Mouse (Mus musculus) lung, adult 2 months (tissue): ENCODE measurements around the gene Kif22. TPM values are rescaled to one million over a fixed set of nuclear protein-coding genes. Genes with fewer than 3 reads are reported as not detected.

Source experiments
- DNase-seq: peaks from one replicate; pipeline ENCODE4 v3.0.0; 2022
- H3K4me1 ChIP-seq: fragments of 200-500 bp; 2 replicates; pipeline ENCODE4 v1.6.1; 2011; ENCODE audit warnings: low read length; ENCODE audit not compliant: control insufficient read depth, insufficient read depth
- H3K4me3 ChIP-seq: fragments of 200-500 bp; replicated peaks from 2 replicates; pipeline ENCODE3; 2011; ENCODE audit warnings: low read depth, mild to moderate bottlenecking, control low read depth, low read length; ENCODE audit errors: extremely low read depth
- CTCF ChIP-seq: fragments of 200-500 bp; IDR thresholded peaks from 2 replicates; pipeline ENCODE4 v1.5.1; 2011; ENCODE audit warnings: mild to moderate bottlenecking, low read length, control low read depth; ENCODE audit not compliant: insufficient read depth
- POLR2A ChIP-seq: fragments of 200-500 bp; IDR thresholded peaks from 2 replicates; pipeline ENCODE4 v1.6.1; 2011; ENCODE audit warnings: low read depth, mild to moderate bottlenecking, control low read depth, low read length, borderline replicate concordance; ENCODE audit errors: extremely low read depth
- WGBS: fragments of 180-500 bp; shearing (Covaris S2); methylation state at CpG from one replicate; pipeline ENCODE4 v1.1.7; 2018; 5-methylcytosine and 5-hydroxymethylcytosine counted together
- polyA plus RNA-seq: library from polyadenylated mRNA; depleted of rRNA; stranded (reverse); fragments of >200 nt; gene quantifications from 2 replicates; pipeline ENCODE4 v1.2.3, GENCODE M21; 2012

Kif22 gene
- polyA plus RNA-seq, 1 experiment, result 1.3 TPM

- H3K4me1 ChIP-seq, result peaks cover 13% of the 10 kb centered on the region; the same call in 1 of the 2 replicates
Measured at GRCm38 (mm10) chr7:127019306-127019960, 22.8 kb downstream of the Kif22 start.

GRCm38 (mm10) chr7:127018416-127019305 lies 23.6 kb downstream of the Kif22 start:
- TF ChIP-seq CTCF (no peak), POLR2A (no peak)
- WGBS, result 70% methylated on average over 15 of the region's 15 CpGs
- no peak for DNase-seq
- Histone ChIP-seq H3K4me3 (no peak overlapping the region), H3K4me1 (peaks cover 13% of the 10 kb centered on the region; the same call in 1 of the 2 replicates)

More at GRCm38 (mm10) chr7:127019306-127019960, 22.8 kb downstream of the Kif22 start:
- 66% methylated on average over 14 of the region's 14 CpGs for WGBS
- no peak overlapping the region for H3K4me3 ChIP-seq
- TF ChIP-seq POLR2A (no peak), CTCF (no peak)
- DNase-seq, result no peak

- no peak overlapping the region for H3K4me3 ChIP-seq
- DNase-seq, result no peak
- 43% methylated on average over 6 of the region's 6 CpGs for WGBS
- peaks cover 17% of the 10 kb centered on the region for H3K4me1 ChIP-seq
- TF ChIP-seq CTCF, result no peak
- TF ChIP-seq POLR2A, result no peak
Measured at GRCm38 (mm10) chr7:127017950-127018345, 24.3 kb downstream of the Kif22 start.

- peak; percentile 80 for TF ChIP-seq POLR2A
- TF ChIP-seq CTCF, result peak; percentile 63
- Histone ChIP-seq H3K4me3 (peak within 1 kb of the TSS; percentile 92), H3K4me1 (peaks cover 18% of the 10 kb centered on the region)
- WGBS, result 1% methylated on average over 39 of the region's 39 CpGs
- DNase-seq, result peak; percentile 96
Measured at GRCm38 (mm10) chr7:127016971-127017949, 25.0 kb downstream of the Kif22 start, which contains the start of gene Pagr1a. Pagr1a (minus strand) TSS chr7:127017352.

DNA sequence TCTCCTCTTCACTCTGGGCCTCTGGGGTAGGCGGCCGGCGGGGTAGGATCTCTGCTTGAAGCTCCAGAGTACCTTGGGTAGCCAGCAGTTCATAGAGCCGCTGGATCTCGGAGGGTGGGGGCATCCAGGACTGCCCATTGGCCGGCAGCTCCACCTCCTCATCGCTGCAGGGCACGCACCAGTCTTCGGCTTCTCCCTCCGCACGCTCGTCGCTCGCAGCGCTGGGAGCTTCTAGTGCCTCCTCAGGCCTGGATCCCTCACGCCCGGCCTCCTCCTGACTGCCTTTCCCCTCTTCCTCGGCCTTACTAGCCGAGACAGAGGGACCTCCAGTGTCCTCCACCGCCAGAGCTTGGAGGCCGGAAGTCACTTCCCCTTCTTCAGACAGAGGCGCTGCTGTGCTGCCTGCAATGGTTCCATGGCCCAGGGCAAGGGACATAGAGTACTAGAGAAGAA lies 25.8 kb downstream of the Kif22 start:
- no peak for DNase-seq
- Histone ChIP-seq H3K4me1 (peaks cover 18% of the 10 kb centered on the region), H3K4me3 (peak overlapping the region; percentile 92)
- no peak for TF ChIP-seq CTCF
- TF ChIP-seq POLR2A, result peak; percentile 81; the same call in 1 of the 2 replicates
- 1% methylated on average over 22 of the region's 22 CpGs for WGBS

GRCm38 (mm10) chr7:127016481-127016485 lies 26.0 kb downstream of the Kif22 start, which contains the start of gene Pagr1b:
Pagr1b (minus strand) TSS chr7:127016484.
- Histone ChIP-seq H3K4me1 (peaks cover 17% of the 10 kb centered on the region), H3K4me3 (peak within 1 kb of the TSS; percentile 92)
- no peak for TF ChIP-seq POLR2A
- no peak for DNase-seq

DNA sequence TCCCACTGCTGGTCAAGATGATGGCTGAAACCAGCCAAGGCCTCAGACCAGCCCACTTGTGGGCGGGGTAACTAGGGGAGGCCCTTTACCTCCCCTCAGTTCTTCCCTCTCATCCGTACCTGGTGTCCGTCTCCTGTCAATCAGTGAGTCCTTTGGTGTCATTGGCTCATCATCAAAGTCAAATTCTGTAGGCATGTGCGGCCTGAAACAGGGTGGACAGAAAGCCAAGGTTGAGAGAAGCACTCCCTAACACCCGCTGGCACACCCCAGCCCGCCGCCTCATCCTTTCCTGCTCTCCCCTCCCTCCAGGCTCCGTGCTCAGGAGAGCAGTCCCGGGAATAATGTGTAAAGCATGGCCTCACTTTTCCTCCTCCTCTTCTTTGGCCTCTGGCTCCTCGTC lies 26.2 kb downstream of the Kif22 start:
- WGBS, result under 1% methylated on average over 10 of the region's 10 CpGs
- DNase-seq, result no peak
- H3K4me1 ChIP-seq, result peaks cover 15% of the 10 kb centered on the region
- TF ChIP-seq CTCF (no peak), POLR2A (no peak)
- peak overlapping the region; percentile 92 for H3K4me3 ChIP-seq

DNA sequence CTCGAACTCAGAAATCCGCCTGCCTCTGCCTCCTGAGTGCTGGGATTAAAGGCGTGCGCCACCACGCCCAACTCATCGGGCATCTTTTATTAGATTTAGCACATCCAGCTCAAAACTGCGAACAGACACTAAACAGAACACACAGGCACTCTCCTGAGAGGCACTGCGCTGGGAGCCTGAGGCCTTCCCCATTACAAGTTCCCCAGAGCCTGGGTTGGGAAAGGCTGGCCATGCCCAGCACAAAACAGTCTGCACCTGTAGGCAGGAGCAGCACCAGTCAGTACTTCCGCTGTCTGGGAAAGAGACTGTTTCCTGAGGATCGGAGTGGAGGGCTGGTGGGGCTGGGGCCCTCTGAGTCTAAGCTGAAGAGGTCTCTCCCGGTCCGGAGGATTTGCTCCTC lies 27.3 kb downstream of the Kif22 start:
- H3K4me3 ChIP-seq, result no peak overlapping the region
- peaks cover 15% of the 10 kb centered on the region for H3K4me1 ChIP-seq
- DNase-seq, result no peak
- 87% methylated on average over 12 of the region's 12 CpGs for WGBS
- TF ChIP-seq CTCF, result no peak
- no peak for TF ChIP-seq POLR2A

DNA sequence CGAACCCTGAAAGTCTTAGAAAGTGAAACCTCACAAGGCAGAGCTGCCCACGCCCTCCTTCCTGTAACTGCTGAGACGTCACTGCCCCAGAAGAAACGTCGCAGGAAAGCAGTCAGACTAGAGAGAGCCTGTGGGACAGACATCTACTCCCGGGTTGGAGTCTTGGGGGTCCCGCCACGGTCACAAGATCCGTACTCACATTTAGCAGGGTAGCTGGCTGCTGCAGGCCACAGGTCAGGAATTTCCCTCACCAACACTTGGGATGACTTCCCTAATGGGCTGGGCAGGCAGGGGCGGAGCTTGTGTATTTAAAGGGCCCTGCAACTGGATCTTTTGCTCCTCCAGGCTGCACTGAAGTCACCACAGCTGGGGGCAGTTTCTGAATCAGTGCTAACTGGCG lies 28.0 kb downstream of the Kif22 start, which contains the start of gene Mvp:
Gene Mvp, minus strand, starts transcription at position 302 of the 400 bp plus-strand sequence.
- DNase-seq, result peak; percentile 80
- 2% methylated on average over 11 of the region's 11 CpGs for WGBS
- H3K4me3 ChIP-seq, result peak within 1 kb of the TSS; percentile 78
- TF ChIP-seq POLR2A, result peak; percentile 80
- no peak for TF ChIP-seq CTCF
- H3K4me1 ChIP-seq, result peaks cover 15% of the 10 kb centered on the region
